ENCODE assay signal across 10 mouse cellular contexts in genomic region chr11:32604663-32605062, GRCm38 (mm10). TPM values are rescaled to one million over a fixed set of nuclear protein-coding genes. Genes with fewer than 3 reads are reported as not detected.
DNase-seq lines count a peak whose midpoint lies in the region; ATAC-seq and TF ChIP-seq lines count a peak whose summit lies in the region.
"Had no signal": no experiment of that assay in that cellular context is flagged by ENCODE, and none has a peak within 500 bp of the region (broad histone marks: within the 10 kb centered on the region; RNA-seq: fewer than 3 reads in every experiment).

No protein-coding gene starts in this region.

- no peak for ATAC-seq in forebrain, embryonic 12.5 days (ENCODE audit: low FRiP score)
- ATAC-seq in forebrain, embryonic 11.5 days (replicated peaks; ENCODE audit: low FRiP score), result no peak
- ATAC-seq in kidney, postnatal 0 days (replicated peaks; ENCODE audit: low FRiP score, low read depth), result no peak
- ATAC-seq in intestine, embryonic 15.5 days, result no peak

- H3K9ac ChIP-seq in forebrain, embryonic 12.5 days, result no peak overlapping the region
- H3K9ac ChIP-seq in forebrain, embryonic 11.5 days (ENCODE audit: low read length), result no peak overlapping the region
- H3K9ac ChIP-seq in kidney, postnatal 0 days (ENCODE audit: low read depth, low read length), result no peak overlapping the region
- no peak overlapping the region for H3K9ac ChIP-seq in intestine, embryonic 15.5 days

- H3K4me3 ChIP-seq in forebrain, embryonic 12.5 days (replicated peaks), result no peak overlapping the region
- H3K4me3 ChIP-seq in forebrain, embryonic 11.5 days (ENCODE audit: low read depth, low read length), result no peak overlapping the region
- no peak overlapping the region for H3K4me3 ChIP-seq in kidney, postnatal 0 days (replicated peaks; ENCODE audit: low read depth, low read length)
- no peak overlapping the region for H3K4me3 ChIP-seq in embryonic facial prominence, embryonic 10.5 days
- no peak overlapping the region for H3K4me3 ChIP-seq in intestine, embryonic 15.5 days (replicated peaks)

- H3K4me2 ChIP-seq in forebrain, embryonic 12.5 days, result no peak overlapping the region
- no peak overlapping the region for H3K4me2 ChIP-seq in forebrain, embryonic 11.5 days (ENCODE audit: low read depth, low read length, severe bottlenecking)
- H3K4me2 ChIP-seq in kidney, postnatal 0 days (ENCODE audit: low read length), result no peak overlapping the region
- no peak overlapping the region for H3K4me2 ChIP-seq in intestine, embryonic 15.5 days (replicated peaks)

- H3K4me1 ChIP-seq in forebrain, embryonic 12.5 days, result peaks cover 20% of the 10 kb centered on the region; the same call in 1 of the 2 replicates
- H3K4me1 ChIP-seq in forebrain, embryonic 11.5 days (replicated peaks; ENCODE audit: control insufficient read depth, insufficient read depth, low read length), result 0 out of 2 replicates have a peak, but pooled peaks cover 3% of the 10 kb centered on the region
- H3K4me1 ChIP-seq in kidney, postnatal 0 days (replicated peaks; ENCODE audit: insufficient read depth, low read length), result no peaks in the 10 kb centered on the region
- H3K4me1 ChIP-seq in embryonic facial prominence, embryonic 10.5 days, result peaks cover 24% of the 10 kb centered on the region
- H3K4me1 ChIP-seq in intestine, embryonic 15.5 days (replicated peaks), result peaks cover 25% of the 10 kb centered on the region

- H3K27ac ChIP-seq in forebrain, embryonic 12.5 days, result peak overlapping the region; percentile 61
- no peak overlapping the region for H3K27ac ChIP-seq in forebrain, embryonic 11.5 days (ENCODE audit: low read depth, low read length)
- peak overlapping the region; percentile 65 for H3K27ac ChIP-seq in kidney, postnatal 0 days
- H3K27ac ChIP-seq in embryonic facial prominence, embryonic 10.5 days (replicated peaks), result 0 out of 2 replicates have a peak overlapping the region, but pooled peaks have one; percentile 4
- H3K27ac ChIP-seq in intestine, embryonic 15.5 days, result peak overlapping the region; percentile 2

- 0 out of 2 replicates have a peak, but pooled peaks cover 3% of the 10 kb centered on the region for H3K36me3 ChIP-seq in forebrain, embryonic 12.5 days (replicated peaks)
- H3K36me3 ChIP-seq in forebrain, embryonic 11.5 days (ENCODE audit: control insufficient read depth, insufficient read depth, low read length), result no peaks in the 10 kb centered on the region
- H3K36me3 ChIP-seq in kidney, postnatal 0 days (ENCODE audit: insufficient read depth, low read length), result no peaks in the 10 kb centered on the region
- H3K36me3 ChIP-seq in embryonic facial prominence, embryonic 10.5 days (replicated peaks), result no peaks in the 10 kb centered on the region; the same call in 1 of the 2 replicates
- no peaks in the 10 kb centered on the region for H3K36me3 ChIP-seq in intestine, embryonic 15.5 days

- DNase-seq in forebrain, embryonic 11.5 days (ENCODE audit: low spot score), result no peak
- DNase-seq in kidney, postnatal 0 days (ENCODE audit: low spot score), result no peak
- no peak for DNase-seq in kidney, adult 8-10 months
- no peak for DNase-seq in embryonic facial prominence, embryonic 10.5 days (ENCODE audit: low spot score)
- no peak for DNase-seq in urinary bladder, postnatal 10 days (ENCODE audit: low spot score)
- no peak for DNase-seq in embryo, embryonic 9.5 days (ENCODE audit: extremely low spot score)
- DNase-seq: spleen, adult 18-20 months; thymus, postnatal 25 days had no signal

- no peaks in the 10 kb centered on the region for H3K27me3 ChIP-seq in forebrain, embryonic 12.5 days
- no peaks in the 10 kb centered on the region for H3K27me3 ChIP-seq in forebrain, embryonic 11.5 days (ENCODE audit: control insufficient read depth, insufficient read depth, low read length)
- no peaks in the 10 kb centered on the region for H3K27me3 ChIP-seq in kidney, postnatal 0 days (ENCODE audit: insufficient read depth, low read length)
- H3K27me3 ChIP-seq in embryonic facial prominence, embryonic 10.5 days (replicated peaks; ENCODE audit: low read depth, poor library complexity, severe bottlenecking), result no peaks in the 10 kb centered on the region
- H3K27me3 ChIP-seq in intestine, embryonic 15.5 days (replicated peaks), result no peaks in the 10 kb centered on the region

- H3K9me3 ChIP-seq in forebrain, embryonic 12.5 days, result no peaks in the 10 kb centered on the region
- H3K9me3 ChIP-seq in forebrain, embryonic 11.5 days (ENCODE audit: control insufficient read depth, low read length), result no peaks in the 10 kb centered on the region
- H3K9me3 ChIP-seq in kidney, postnatal 0 days (replicated peaks; ENCODE audit: low read length), result no peaks in the 10 kb centered on the region
- H3K9me3 ChIP-seq in embryonic facial prominence, embryonic 10.5 days, result no peaks in the 10 kb centered on the region
- H3K9me3 ChIP-seq in intestine, embryonic 15.5 days, result no peaks in the 10 kb centered on the region

- 72% methylated on average over 4 of the region's 4 CpGs for WGBS in forebrain, embryonic 12.5 days
- WGBS in forebrain, embryonic 11.5 days, result 72% methylated on average over 4 of the region's 4 CpGs
- 46% methylated on average over 4 of the region's 4 CpGs for WGBS in kidney, postnatal 0 days
- 62% methylated on average over 4 of the region's 4 CpGs for WGBS in embryonic facial prominence, embryonic 10.5 days
- 41% methylated on average over 4 of the region's 4 CpGs for WGBS in intestine, embryonic 15.5 days

- no peak for TF ChIP-seq CTCF in kidney, postnatal 0 days (IDR thresholded peaks at IDR 0.05; ENCODE audit: low read depth)

RNA-seq across cellular contexts. Expression of gene Fbxw11, which starts 37.9 kb away (rescaled TPM):
- polyA plus RNA-seq in forebrain, embryonic 12.5 days (2016; fragmentation: Nextera tagmentation; extraction: Ambion mirVana), result 111 and 114 TPM in 2 replicates
- polyA plus RNA-seq in forebrain, embryonic 11.5 days (2014; fragmentation: Nextera tagmentation; extraction: Ambion mirVana), result 95.8 and 104 TPM in 2 replicates
- 61.1 and 68.4 TPM in 2 replicates for polyA plus RNA-seq in kidney, postnatal 0 days (2015; fragmentation: Nextera tagmentation; extraction: Ambion mirVana)
- 88.8 and 93.2 TPM in 2 replicates for polyA plus RNA-seq in embryonic facial prominence, embryonic 10.5 days (2016; fragmentation: Nextera tagmentation; extraction: Ambion mirVana)
- polyA plus RNA-seq in intestine, embryonic 15.5 days (2015; fragmentation: Nextera tagmentation; extraction: Ambion mirVana), result 59.8 and 65.7 TPM in 2 replicates
